Mouse (Mus musculus): ENCODE data around the gene Sin3a. TPM values are rescaled to one million over a fixed set of nuclear protein-coding genes. Genes with fewer than 3 reads are reported as not detected.
A peak's percentile ranks its signal among the peaks of the same experiment; 100 is the strongest.

Gene Sin3a
- polyA plus RNA-seq, 1 experiment from 2014 or later, result 33.8 TPM

DNA sequence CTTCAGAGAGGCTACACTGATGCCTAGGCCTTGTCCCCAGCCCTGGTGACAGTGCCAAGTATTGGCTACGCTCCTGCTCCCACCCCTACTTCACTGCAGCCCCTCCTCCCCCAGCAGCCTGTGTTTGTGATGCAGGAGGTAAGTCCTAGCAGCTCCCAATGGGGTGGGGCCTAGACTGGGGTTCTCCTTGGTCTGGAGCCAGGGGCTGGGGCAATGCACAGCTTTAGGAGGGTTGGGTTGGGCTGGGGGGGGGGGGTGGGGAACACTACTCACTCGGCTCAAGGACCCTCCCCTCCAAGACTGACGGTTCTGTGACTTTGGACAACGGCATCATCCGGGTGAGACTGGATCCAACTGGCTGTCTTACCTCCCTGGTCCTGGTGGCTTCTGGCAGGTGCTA, 67.7 kb downstream of the Sin3a start:
- no peak for ATAC-seq
- 93% methylated on average over 4 of the region's 5 CpGs for WGBS
- no peaks in the 10 kb centered on the region for H3K4me1 ChIP-seq
- peaks cover 87% of the 10 kb centered on the region for H3K36me3 ChIP-seq (ENCODE audit: poor library complexity, severe bottlenecking)
- H3K4me2 ChIP-seq, result no peak overlapping the region
- no peak overlapping the region for H3K4me3 ChIP-seq
- H3K27me3 ChIP-seq, result no peaks in the 10 kb centered on the region
- no peak overlapping the region for H3K27ac ChIP-seq
- no peaks in the 10 kb centered on the region for H3K9me3 ChIP-seq (replicated peaks)
- H3K9ac ChIP-seq, result no peak overlapping the region

DNA sequence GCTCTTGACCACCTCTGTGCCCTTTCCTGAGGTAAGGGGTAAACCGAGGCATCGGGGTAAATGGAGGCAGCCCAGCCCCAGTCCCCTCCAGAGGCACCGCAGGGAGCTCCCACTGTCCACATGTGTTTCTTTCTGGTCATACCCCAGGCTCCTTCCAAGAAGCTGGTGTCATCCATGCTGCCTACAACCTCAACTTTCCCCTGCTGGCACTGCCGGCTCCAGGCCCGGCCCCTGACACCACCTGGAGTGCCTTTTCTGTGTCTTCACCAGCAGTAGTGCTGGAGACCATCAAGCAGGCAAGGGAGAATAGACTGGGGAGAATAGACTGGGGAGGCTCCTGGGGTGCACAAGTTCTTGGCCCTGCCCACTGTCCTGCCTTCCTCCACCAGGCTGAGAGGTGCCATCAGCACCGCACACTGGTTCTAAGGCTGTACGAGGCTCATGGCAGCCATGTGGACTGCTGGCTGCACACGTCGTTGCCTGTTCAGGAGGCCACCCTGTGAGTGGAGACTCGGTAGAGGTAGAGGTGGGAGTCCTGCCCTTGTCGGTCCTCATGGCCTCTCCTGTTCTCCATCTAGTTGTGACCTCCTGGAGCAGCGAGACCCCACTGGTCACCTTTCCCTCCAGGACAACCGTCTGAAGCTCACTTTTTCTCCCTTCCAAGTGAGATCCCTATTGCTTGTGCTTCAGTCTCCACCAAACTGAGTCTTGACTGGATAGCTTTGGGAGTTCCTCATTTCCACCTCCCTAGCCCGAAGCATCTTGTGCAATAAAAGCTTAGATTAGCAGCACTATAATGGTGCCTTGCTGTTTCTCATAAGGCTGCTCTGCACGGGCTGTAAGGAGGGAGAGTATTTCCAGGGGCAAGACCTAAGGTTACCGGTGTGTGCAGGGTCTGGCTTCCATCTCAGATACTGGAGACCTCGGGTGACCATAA, 69.8 kb downstream of the Sin3a start:
- 91% methylated on average over 17 of the region's 17 CpGs for WGBS
- Histone ChIP-seq H3K9ac (no peak overlapping the region), H3K27ac (no peak overlapping the region), H3K36me3 (ENCODE audit: poor library complexity, severe bottlenecking) (peaks cover 72% of the 10 kb centered on the region), H3K27me3 (no peaks in the 10 kb centered on the region), H3K4me2 (no peak overlapping the region), H3K9me3 (replicated peaks) (no peaks in the 10 kb centered on the region), H3K4me1 (peaks cover 1% of the 10 kb centered on the region), H3K4me3 (no peak overlapping the region)
- no peak for ATAC-seq

DNA sequence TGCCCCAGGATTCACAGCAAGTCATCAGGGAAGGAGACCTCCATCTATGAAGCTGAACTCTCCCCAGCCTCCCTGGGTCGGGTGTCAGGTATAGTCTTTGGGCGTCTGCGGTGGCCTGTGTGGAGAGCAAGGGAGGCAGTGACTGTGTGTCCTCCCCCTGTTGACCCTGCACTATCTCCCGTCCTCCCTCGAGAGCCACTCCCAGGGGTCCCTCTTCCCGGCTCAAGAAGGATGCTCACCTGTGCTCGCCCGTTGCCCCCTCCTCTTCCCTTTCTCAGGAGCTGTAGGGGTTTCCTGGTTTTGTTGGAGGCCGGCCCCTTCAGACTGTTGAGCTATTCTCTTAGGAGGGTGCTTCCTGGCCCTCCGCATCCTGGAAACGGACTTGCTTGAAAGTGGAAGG, 71.4 kb downstream of the Sin3a start:
- H3K4me2 ChIP-seq, result no peak overlapping the region
- H3K36me3 ChIP-seq (ENCODE audit: poor library complexity, severe bottlenecking), result peaks cover 56% of the 10 kb centered on the region
- no peaks in the 10 kb centered on the region for H3K27me3 ChIP-seq
- 89% methylated on average over 11 of the region's 11 CpGs for WGBS
- H3K4me3 ChIP-seq, result no peak overlapping the region
- no peak overlapping the region for H3K27ac ChIP-seq
- no peak for ATAC-seq
- no peak overlapping the region for H3K9ac ChIP-seq
- H3K9me3 ChIP-seq (replicated peaks), result no peaks in the 10 kb centered on the region
- H3K4me1 ChIP-seq, result peaks cover 10% of the 10 kb centered on the region

DNA sequence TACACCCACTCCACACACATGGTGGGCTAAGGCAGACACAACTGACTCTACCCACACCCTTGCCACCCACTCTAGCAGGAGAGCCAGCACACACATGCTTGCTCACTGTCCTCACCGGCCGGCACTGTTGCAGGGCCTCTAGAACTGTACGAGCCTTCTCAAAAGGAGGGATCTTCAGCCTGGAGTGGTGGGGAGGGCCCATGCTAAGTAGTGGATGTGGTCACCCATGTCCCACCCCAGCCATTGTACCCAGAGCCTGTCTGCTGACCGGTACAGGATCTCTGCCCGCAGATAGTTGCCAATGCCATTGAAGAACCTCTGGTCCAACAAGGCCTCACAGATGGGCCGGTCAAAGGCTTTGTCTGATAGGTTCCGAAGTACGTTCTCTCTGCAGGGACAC, 73.0 kb downstream of the Sin3a start:
- WGBS, result 94% methylated on average over 8 of the region's 8 CpGs
- Histone ChIP-seq H3K36me3 (ENCODE audit: poor library complexity, severe bottlenecking) (peaks cover 40% of the 10 kb centered on the region), H3K4me3 (no peak overlapping the region), H3K4me2 (no peak overlapping the region), H3K4me1 (peaks cover 20% of the 10 kb centered on the region), H3K9ac (no peak overlapping the region), H3K27ac (no peak overlapping the region), H3K27me3 (no peaks in the 10 kb centered on the region), H3K9me3 (replicated peaks) (no peaks in the 10 kb centered on the region)
- no peak for ATAC-seq

DNA sequence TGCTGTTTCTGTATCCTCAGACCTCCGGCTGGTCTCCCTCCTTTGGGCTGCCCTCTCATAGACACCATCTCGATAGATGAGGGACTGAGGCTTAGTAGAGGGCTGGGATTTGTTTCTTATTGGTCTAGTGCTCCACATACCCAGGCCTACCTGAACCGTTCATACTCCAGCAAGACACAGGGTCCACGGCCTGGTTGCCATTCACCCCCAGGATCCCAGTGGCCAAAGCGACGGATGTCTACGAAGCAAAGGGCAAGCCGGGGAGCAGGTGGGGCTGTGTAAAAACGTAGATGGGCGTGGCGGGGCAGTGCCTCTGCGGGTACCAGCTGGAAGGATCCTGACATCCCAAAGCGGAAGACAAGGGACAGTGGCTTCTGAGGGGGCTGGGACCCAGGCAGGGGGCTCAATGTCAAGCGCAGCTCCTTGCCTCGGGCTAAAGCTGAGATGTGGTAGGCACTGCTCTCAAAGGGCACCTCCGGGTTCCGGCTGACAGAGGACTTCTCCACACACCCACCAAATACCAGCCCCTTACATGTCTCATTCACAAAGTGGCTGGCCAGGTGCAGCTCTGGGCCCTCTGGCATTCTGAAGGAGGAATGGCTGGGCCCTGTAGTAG, 74.7 kb downstream of the Sin3a start:
- Histone ChIP-seq H3K27me3 (no peaks in the 10 kb centered on the region), H3K4me1 (peaks cover 20% of the 10 kb centered on the region), H3K4me3 (peak overlapping the region; percentile 51), H3K9me3 (replicated peaks) (no peaks in the 10 kb centered on the region), H3K27ac (no peak overlapping the region), H3K4me2 (peak overlapping the region; percentile 71; the same call in 1 of the 2 replicates), H3K9ac (no peak overlapping the region), H3K36me3 (ENCODE audit: poor library complexity, severe bottlenecking) (peaks cover 23% of the 10 kb centered on the region)
- no peak for ATAC-seq
- WGBS, result 85% methylated on average over 17 of the region's 17 CpGs

DNA sequence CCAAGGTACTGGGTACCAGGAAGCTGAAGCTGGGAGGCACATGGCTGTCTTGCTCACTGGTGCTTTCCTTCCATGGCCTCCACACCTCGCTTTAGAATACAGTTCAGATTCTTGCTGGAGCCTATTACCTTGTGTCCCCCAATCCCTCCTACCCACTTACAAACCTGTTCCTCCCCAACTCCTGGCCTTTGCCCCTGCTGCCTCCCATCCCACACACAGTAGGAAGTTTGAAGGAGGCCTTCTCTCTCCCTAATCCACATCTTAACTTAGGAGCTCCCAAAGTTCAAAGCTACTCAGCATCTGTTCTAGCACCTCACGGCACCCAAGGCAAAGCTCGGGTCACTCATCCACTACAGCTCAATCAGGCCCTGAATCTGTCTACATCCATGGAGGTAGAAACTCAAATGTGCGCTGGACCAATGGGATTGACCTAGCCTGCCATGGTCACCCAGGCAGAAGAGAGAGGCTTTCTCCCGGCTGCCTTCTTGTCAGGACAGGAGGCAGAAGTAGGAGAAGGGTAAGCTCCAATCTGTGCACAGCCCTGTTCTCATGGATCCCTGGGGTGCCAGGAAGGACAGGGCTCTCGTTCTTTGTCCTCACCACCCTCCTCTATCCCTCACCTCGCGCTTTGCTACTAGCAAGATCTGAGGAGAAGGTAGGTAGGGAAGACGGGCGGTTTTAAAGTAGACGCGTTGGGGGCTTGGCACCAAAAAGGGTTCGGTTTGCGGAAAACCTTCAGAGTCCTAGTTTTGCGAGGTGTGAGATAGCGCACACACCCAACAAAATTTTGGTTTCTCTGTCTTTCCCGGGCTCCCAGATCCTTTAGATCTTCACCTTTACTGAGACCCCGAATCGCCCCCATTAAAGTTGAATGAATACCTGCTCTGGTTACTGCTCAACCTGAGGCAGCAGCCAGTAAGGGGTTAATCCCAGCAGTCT, 75.6 kb downstream of the Sin3a start:
- 6% methylated on average over 19 of the region's 19 CpGs for WGBS
- ATAC-seq, result peak; percentile 59
- H3K4me1 ChIP-seq, result peaks cover 20% of the 10 kb centered on the region
- peak overlapping the region; percentile 76 for H3K9ac ChIP-seq
- H3K27me3 ChIP-seq, result no peaks in the 10 kb centered on the region
- peak overlapping the region; percentile 73 for H3K27ac ChIP-seq
- peak overlapping the region; percentile 51 for H3K4me3 ChIP-seq
- H3K9me3 ChIP-seq (replicated peaks), result no peaks in the 10 kb centered on the region
- peaks cover 14% of the 10 kb centered on the region for H3K36me3 ChIP-seq (ENCODE audit: poor library complexity, severe bottlenecking)
- H3K4me2 ChIP-seq, result peak overlapping the region; percentile 71

DNA sequence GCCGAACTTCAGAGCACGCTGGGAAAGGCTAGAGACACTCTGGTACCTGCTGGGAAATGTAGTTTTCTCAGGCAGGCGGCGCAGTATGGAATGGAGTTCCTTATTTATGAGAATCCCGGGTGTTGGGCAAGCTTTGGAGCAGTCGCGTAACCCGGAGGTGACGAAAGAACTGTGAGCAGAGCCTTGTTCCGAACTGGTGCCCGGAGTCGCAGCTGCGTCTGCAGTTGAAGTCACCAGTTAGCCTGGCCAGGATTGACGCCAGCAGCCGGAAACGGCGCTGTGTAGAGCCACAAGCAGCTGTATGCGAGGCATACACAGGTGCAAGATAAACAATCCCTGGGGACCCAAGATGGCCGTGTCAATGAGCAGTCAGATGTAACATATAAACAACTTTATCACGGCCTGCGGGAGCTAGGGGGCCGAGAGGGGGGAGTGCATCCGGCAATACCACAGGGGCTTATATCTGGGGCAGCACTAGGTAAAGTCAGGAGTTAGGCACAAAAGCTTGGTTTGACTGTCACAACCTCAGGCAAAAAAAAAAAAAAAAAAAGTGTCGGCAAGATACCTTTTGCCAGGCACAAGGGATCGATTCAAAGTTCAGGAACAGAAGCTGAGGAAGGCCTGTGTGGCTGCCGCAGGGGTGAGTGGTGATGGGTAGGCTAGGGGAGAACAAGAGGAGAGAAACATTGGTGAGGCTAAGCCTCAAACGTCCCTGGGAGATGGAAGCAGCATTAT, 76.5 kb downstream of the Sin3a start, which contains the start of gene Neil1:
Gene Neil1, minus strand, starts transcription at position 162 of the 735 bp plus-strand sequence.
- peak; percentile 92 for ATAC-seq
- H3K9me3 ChIP-seq (replicated peaks), result no peaks in the 10 kb centered on the region
- H3K4me3 ChIP-seq, result peak within 1 kb of the TSS; percentile 51
- H3K27me3 ChIP-seq, result no peaks in the 10 kb centered on the region
- H3K4me2 ChIP-seq, result peak within 1 kb of the TSS; percentile 71
- under 1% methylated on average over 27 of the region's 27 CpGs for WGBS
- H3K36me3 ChIP-seq (ENCODE audit: poor library complexity, severe bottlenecking), result peaks cover 13% of the 10 kb centered on the region
- H3K4me1 ChIP-seq, result peaks cover 20% of the 10 kb centered on the region
- H3K9ac ChIP-seq, result peak within 1 kb of the TSS; percentile 76
- H3K27ac ChIP-seq, result peak within 1 kb of the TSS; percentile 73

DNA sequence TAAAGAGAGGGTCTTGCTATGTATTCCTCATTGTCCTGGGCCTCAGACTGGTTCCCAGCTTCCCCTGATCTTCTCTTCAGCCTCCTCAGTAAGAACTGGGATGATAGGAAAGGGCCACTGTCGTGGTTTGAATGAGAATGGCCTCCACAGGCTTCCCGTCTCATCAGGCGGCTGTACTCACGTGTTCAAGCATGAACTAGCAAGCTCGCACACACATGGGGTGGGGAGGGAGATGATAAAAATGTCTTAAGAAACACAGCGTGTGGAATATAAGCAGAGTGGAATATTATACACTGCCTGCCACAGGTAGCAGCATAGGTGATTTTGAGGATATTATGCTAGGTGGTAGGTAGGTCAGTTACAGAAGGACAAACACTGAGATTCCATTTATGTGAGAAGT, 77.2 kb downstream of the Sin3a start:
- no peaks in the 10 kb centered on the region for H3K9me3 ChIP-seq (replicated peaks)
- H3K36me3 ChIP-seq (ENCODE audit: poor library complexity, severe bottlenecking), result peaks cover 10% of the 10 kb centered on the region
- peak overlapping the region; percentile 76 for H3K9ac ChIP-seq
- H3K4me1 ChIP-seq, result peaks cover 20% of the 10 kb centered on the region
- H3K4me3 ChIP-seq, result peak overlapping the region; percentile 51; the same call in 1 of the 2 replicates
- no peak for ATAC-seq
- H3K27ac ChIP-seq, result peak overlapping the region; percentile 73
- H3K4me2 ChIP-seq, result peak overlapping the region; percentile 71
- WGBS, result 70% methylated on average over 6 of the region's 6 CpGs
- H3K27me3 ChIP-seq, result no peaks in the 10 kb centered on the region

DNA sequence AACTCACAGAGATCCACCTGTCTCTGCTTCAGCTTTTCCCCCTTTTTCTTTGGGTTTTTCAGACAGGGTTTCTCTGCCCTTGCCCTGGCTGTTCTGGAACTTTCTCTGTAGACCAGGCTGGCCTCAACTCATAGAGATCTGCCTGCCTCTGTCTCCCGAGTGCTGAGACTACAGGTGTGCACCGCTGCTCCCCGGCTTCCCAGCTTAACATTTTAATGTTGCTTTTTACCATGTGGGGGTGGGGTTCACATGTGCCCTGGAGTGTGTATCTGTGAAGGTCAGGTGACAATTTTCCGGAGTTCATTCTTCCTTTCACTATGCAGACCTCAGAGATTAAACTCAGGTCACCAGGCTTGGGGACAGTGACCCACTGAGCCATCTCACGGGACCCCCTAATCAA, 78.4 kb downstream of the Sin3a start:
- Histone ChIP-seq H3K36me3 (ENCODE audit: poor library complexity, severe bottlenecking) (peaks cover 11% of the 10 kb centered on the region), H3K9me3 (replicated peaks) (no peaks in the 10 kb centered on the region), H3K4me1 (peaks cover 20% of the 10 kb centered on the region), H3K27me3 (no peaks in the 10 kb centered on the region), H3K4me3 (no peak overlapping the region), H3K9ac (no peak overlapping the region), H3K4me2 (no peak overlapping the region), H3K27ac (no peak overlapping the region)
- ATAC-seq, result no peak
- WGBS, result 87% methylated on average over 5 of the region's 5 CpGs

DNA sequence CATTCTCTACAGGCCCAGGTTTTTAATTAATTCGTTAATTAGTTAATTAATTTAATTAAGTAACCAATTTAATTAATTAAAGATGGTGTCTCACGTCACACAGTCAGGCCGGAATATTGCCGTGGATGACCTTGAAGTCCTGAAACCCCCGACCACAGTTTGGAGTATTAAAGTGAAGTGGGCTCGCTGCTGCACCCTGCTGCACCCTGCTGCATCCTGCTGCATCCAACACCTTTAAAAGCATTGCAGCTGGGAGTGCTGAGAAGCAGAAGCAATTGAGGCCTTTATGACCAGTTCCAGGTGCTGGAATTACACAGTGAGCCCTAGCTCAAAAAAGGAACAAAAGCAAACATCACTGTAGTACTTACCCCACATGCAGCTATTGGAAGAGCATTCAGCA, 80.5 kb downstream of the Sin3a start:
- H3K36me3 ChIP-seq (ENCODE audit: poor library complexity, severe bottlenecking), result peaks cover 18% of the 10 kb centered on the region
- H3K9me3 ChIP-seq (replicated peaks), result no peaks in the 10 kb centered on the region
- H3K4me3 ChIP-seq, result no peak overlapping the region
- no peak overlapping the region for H3K9ac ChIP-seq
- H3K27ac ChIP-seq, result no peak overlapping the region
- no peaks in the 10 kb centered on the region for H3K27me3 ChIP-seq
- no peak overlapping the region for H3K4me2 ChIP-seq
- peaks cover 23% of the 10 kb centered on the region for H3K4me1 ChIP-seq
- ATAC-seq, result no peak
- 38% methylated on average over 6 of the region's 6 CpGs for WGBS

DNA sequence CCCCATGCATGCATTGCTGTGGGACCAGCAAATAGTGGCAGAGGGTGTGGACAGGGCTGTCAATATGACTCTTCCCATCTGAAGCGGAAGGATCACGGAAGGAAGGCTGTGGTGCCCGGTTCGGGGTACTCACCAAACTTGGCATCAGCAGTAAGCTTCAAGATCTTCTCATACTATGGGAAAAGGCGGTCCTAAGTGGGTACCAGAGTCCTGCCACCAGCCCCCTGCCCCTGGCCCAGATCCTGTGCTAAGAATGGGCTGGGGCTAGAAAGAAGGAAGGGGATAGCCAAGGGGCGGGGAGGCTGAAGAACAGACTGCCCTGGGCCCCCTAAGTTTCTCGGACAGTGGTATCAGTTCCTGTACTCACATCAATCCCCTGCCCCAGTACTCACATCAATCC, 84.5 kb downstream of the Sin3a start:
- Histone ChIP-seq H3K27me3 (peaks cover 5% of the 10 kb centered on the region; the same call in 1 of the 2 replicates), H3K36me3 (ENCODE audit: poor library complexity, severe bottlenecking) (peaks cover 18% of the 10 kb centered on the region), H3K27ac (no peak overlapping the region), H3K9ac (no peak overlapping the region), H3K9me3 (replicated peaks) (no peaks in the 10 kb centered on the region), H3K4me1 (peaks cover 15% of the 10 kb centered on the region), H3K4me3 (no peak overlapping the region), H3K4me2 (0 out of 2 replicates have a peak overlapping the region, but pooled peaks have one; percentile 7)
- WGBS, result 95% methylated on average over 7 of the region's 7 CpGs
- no peak for ATAC-seq
